Mouse (Mus musculus) adrenal gland (tissue): Measurements from ENCODE around the gene Tas2r119.

Experiments used
- intact Hi-C: fragments of 180-260 bp; cut with DNase I; formaldehyde crosslinking; loops from one replicate; pipeline ENCODE4 v1.15.1; 2025

Tas2r119 gene

GRCm38 (mm10) chr15:32223028-32223427, 45.9 kb downstream of the Tas2r119 start:
- intact Hi-C loops: no loop called here

DNA sequence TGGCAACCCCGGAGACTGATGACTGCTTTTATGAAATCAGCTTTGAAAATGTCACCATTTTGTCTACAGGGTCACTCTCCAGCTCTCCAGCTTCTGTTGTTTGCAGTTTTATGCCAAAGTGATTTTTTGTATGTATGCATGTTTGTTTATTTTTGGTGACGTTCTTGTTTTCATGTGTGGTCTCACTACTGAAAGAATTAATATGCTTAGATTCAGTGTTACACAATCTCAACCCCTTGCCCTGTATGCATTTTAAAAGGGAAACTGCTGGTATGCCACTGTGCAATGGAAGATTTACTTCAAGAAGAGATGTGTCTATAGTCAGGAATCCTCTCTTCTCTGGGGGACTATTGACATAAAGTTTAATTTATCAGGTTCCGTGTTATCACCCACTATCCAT, 48.3 kb downstream of the Tas2r119 start:
- intact Hi-C loops: no loop called here

DNA sequence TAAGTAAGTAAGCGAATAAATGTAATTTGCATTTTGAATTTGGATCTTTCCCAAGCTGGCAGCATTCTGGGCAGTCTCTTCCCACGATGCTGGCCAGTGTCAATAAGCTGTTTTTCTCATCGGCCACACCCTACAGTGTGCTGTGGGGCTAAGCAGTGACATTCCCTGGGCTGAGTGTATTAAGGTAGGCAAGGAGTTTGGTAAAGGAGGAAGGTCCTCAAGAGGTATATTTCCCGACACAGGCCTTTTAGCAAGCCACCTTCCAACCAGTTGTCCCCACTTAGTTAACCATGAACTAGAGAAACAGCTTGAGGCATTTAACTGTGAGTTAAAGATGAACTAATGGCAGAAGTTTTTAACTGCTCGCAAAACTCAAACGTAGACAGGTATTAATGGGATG, 49.3 kb downstream of the Tas2r119 start:
- intact Hi-C loops: no loop called here

DNA sequence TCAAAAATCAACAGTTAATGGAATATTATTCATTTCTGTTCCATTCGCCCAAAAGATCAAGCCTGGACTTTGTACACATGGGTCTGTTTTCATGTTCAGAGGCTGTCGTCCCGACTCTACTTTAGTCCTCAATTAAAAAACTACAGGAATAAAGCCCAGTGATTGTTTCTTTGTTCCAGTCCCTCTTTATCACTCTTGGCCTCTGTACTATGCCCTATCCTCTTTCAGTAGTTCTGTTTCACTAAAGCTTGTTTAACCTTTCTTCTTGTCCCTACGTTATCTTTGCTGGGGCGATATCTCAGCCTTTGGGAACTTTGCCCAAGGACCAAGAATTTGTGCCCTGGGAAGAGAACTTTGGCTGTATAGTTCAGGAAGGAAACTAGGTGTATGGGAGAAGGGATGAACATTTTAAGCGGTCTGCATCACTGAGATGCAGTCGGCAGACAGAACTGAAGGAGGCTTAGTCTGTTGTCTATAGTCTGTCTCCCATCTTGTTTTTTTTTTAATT, 49.9 kb downstream of the Tas2r119 start:
- intact Hi-C loops: no loop called here
